ENCODE assay signal across 15 mouse cellular contexts in genomic region chr7:110247801-110248200, GRCm38 (mm10).
"Had no signal": no experiment of that assay in that cellular context is flagged by ENCODE, and none has a peak within 500 bp of the region (broad histone marks: within the 10 kb centered on the region; RNA-seq: fewer than 3 reads in every experiment).

No protein-coding gene starts in this region.

- ATAC-seq: lung, postnatal 0 days; midbrain, embryonic 13.5 days had no signal

- H3K4me2 ChIP-seq: limb, embryonic 13.5 days; liver, embryonic 11.5 days; liver, embryonic 15.5 days; midbrain, embryonic 13.5 days; neural tube, embryonic 15.5 days had no signal

- H3K27ac ChIP-seq: layer of hippocampus, adult 2 months; limb, embryonic 13.5 days; liver, embryonic 15.5 days; midbrain, embryonic 13.5 days; neural tube, embryonic 15.5 days had no signal

- DNase-seq: kidney, postnatal 10 days; kidney, postnatal 4 days; lung, adult 2 months; lung, postnatal 36 days; right cerebral cortex, adult 18-20 months; right cerebral cortex, postnatal 25 days; thymus, adult 18-20 months; thymus, postnatal 25 days had no signal

- H3K36me3 ChIP-seq: midbrain, embryonic 13.5 days; neural tube, embryonic 15.5 days had no signal

- H3K4me3 ChIP-seq: layer of hippocampus, adult 2 months; limb, embryonic 13.5 days; liver, embryonic 15.5 days; midbrain, embryonic 13.5 days; neural tube, embryonic 15.5 days had no signal

- H3K27me3 ChIP-seq: limb, embryonic 13.5 days; liver, embryonic 15.5 days; midbrain, embryonic 13.5 days; neural tube, embryonic 15.5 days had no signal

- H3K9ac ChIP-seq: limb, embryonic 13.5 days; liver, embryonic 15.5 days; midbrain, embryonic 13.5 days; neural tube, embryonic 15.5 days had no signal

- H3K9me3 ChIP-seq: limb, embryonic 13.5 days; liver, embryonic 15.5 days; midbrain, embryonic 13.5 days; neural tube, embryonic 15.5 days had no signal

- H3K4me1 ChIP-seq: liver, embryonic 15.5 days; midbrain, embryonic 13.5 days; neural tube, embryonic 15.5 days had no signal
